Mouse (Mus musculus) hindbrain, embryonic 10.5 days (tissue): Measurements from ENCODE around the gene Trim37. TPM values are rescaled to one million over a fixed set of nuclear protein-coding genes. Genes with fewer than 3 reads are reported as not detected.
A peak's percentile ranks its signal among the peaks of the same experiment; 100 is the strongest.
"Not testable (repeated sequence)": the region's sequence is repeated elsewhere in the genome, so short reads cannot be mapped to it uniquely, and the experiment has no call there.

ENCODE experiments used
- DNase-seq: peaks from one replicate; pipeline ENCODE4 v3.0.0-alpha.2; 2017; ENCODE audit warnings: low spot score
- H3K27ac ChIP-seq: fragments of 300-500 bp; sonication (generic); 2 replicates; pipeline ENCODE4 v1.5.1; 2016; ENCODE audit warnings: mild to moderate bottlenecking, moderate library complexity
- H3K27me3 ChIP-seq: fragments of 300-500 bp; sonication (generic); 2 replicates; pipeline ENCODE4 v1.6.1; 2016; ENCODE audit warnings: mild to moderate bottlenecking; ENCODE audit not compliant: poor library complexity, insufficient read depth, severe bottlenecking
- H3K36me3 ChIP-seq: fragments of 300-500 bp; sonication (generic); 2 replicates; pipeline ENCODE4 v1.6.1; 2016; ENCODE audit warnings: mild to moderate bottlenecking, moderate library complexity
- H3K4me1 ChIP-seq: fragments of 300-500 bp; sonication (generic); replicated peaks from 2 replicates; pipeline ENCODE4 v1.6.1; 2016; ENCODE audit warnings: mild to moderate bottlenecking
- H3K4me3 ChIP-seq: fragments of 300-500 bp; sonication (generic); 2 replicates; pipeline ENCODE4 v1.5.1; 2016; ENCODE audit warnings: mild to moderate bottlenecking, moderate library complexity
- H3K9me3 ChIP-seq: fragments of 300-500 bp; sonication (generic); 2 replicates; pipeline ENCODE4 v1.6.1; 2016; ENCODE audit warnings: mild to moderate bottlenecking, moderate library complexity
- WGBS: fragments of 180-500 bp; shearing (Covaris S2); methylation state at CpG from one replicate; pipeline ENCODE4 v1.1.7; 2016; 5-methylcytosine and 5-hydroxymethylcytosine counted together
- microRNA counts: library from miRNA; unstranded; fragments of <30 nt; microRNA quantifications from one replicate; lab custom pipeline; 2017
- polyA plus RNA-seq: library from polyadenylated mRNA; unstranded; fragments of >200 nt; fragmentation: Nextera tagmentation; extraction: Ambion mirVana; gene quantifications from 2 replicates; pipeline ENCODE4 v1.2.1, GENCODE M21; 2016

Gene Trim37
- polyA plus RNA-seq, 1 experiment from 2014 or later, result 65.5 TPM

- DNase-seq, result no peak
- Histone ChIP-seq H3K4me1 (peaks cover 14% of the 10 kb centered on the region), H3K27me3 (no peaks in the 10 kb centered on the region), H3K9me3 (no peaks in the 10 kb centered on the region), H3K36me3 (no peaks in the 10 kb centered on the region), H3K27ac (no peak overlapping the region), H3K4me3 (no peak overlapping the region)
- WGBS, result 92% methylated on average over 10 of the region's 10 CpGs
These were observed 132.9 kb downstream of the Trim37 start for GRCm38 (mm10) chr11:87259792-87260191.

GRCm38 (mm10) chr11:87261705-87262104 lies 134.8 kb downstream of the Trim37 start:
- H3K4me3 ChIP-seq, H3K27me3 ChIP-seq, DNase-seq, H3K27ac ChIP-seq, H3K36me3 ChIP-seq, H3K9me3 ChIP-seq: not testable (repeated sequence)
- peaks cover 14% of the 10 kb centered on the region for H3K4me1 ChIP-seq
- 78% methylated on average over 4 of the region's 4 CpGs for WGBS

GRCm38 (mm10) chr11:87263946-87264345 lies 137.1 kb downstream of the Trim37 start:
- DNase-seq, result peak; percentile 32
- WGBS, result 23% methylated on average over 7 of the region's 7 CpGs
- Histone ChIP-seq H3K9me3 (no peaks in the 10 kb centered on the region), H3K27me3 (no peaks in the 10 kb centered on the region), H3K4me1 (peaks cover 14% of the 10 kb centered on the region), H3K4me3 (no peak overlapping the region), H3K36me3 (no peaks in the 10 kb centered on the region), H3K27ac (0 out of 2 replicates have a peak overlapping the region, but pooled peaks have one; percentile 18)

GRCm38 (mm10) chr11:87266246-87266645 lies 139.4 kb downstream of the Trim37 start:
- Histone ChIP-seq H3K9me3 (no peaks in the 10 kb centered on the region), H3K27me3 (no peaks in the 10 kb centered on the region), H3K36me3 (no peaks in the 10 kb centered on the region), H3K27ac (no peak overlapping the region), H3K4me1 (peaks cover 19% of the 10 kb centered on the region), H3K4me3 (no peak overlapping the region)
- DNase-seq, result no peak
- WGBS, result 81% methylated on average over 4 of the region's 4 CpGs

GRCm38 (mm10) chr11:87268803-87269202 lies 141.9 kb downstream of the Trim37 start:
- Histone ChIP-seq H3K36me3 (no peaks in the 10 kb centered on the region), H3K27ac (no peak overlapping the region), H3K9me3 (peaks cover 3% of the 10 kb centered on the region; the same call in 1 of the 2 replicates), H3K27me3 (no peaks in the 10 kb centered on the region), H3K4me1 (peaks cover 15% of the 10 kb centered on the region), H3K4me3 (no peak overlapping the region)
- 86% methylated on average over 2 of the region's 2 CpGs for WGBS
- DNase-seq, result no peak

MicroRNAs encoded within 50 kb of the gene (microRNA counts, 519-probe panel; counts per million panel counts)
- microRNA mmu-miR-301a (lab: Ali Mortazavi, UCI), result 5,816 counts per million, percentile 97 among the panel's probes with 10 or more counts

Other genes with a start within 250 kb of the Trim37 start
- 4.2 and 4.3 TPM in 2 replicates for gene Ypel2, start 133.4 kb upstream of the Trim37 start, polyA plus RNA-seq
- 51.2 and 82.4 TPM in 2 replicates for gene Gdpd1, start 53.0 kb upstream of the Trim37 start, polyA plus RNA-seq
- 24.9 and 27.1 TPM in 2 replicates for gene Smg8, start 40.3 kb upstream of the Trim37 start, polyA plus RNA-seq
- gene Prr11, start 18.4 kb upstream of the Trim37 start, polyA plus RNA-seq, result 14.5 and 18.1 TPM in 2 replicates
- 76.9 and 99.9 TPM in 2 replicates for gene Ska2, start 17.8 kb upstream of the Trim37 start, polyA plus RNA-seq
- 5.4 and 9.2 TPM in 2 replicates for gene Ppm1e, start 231.9 kb downstream of the Trim37 start, polyA plus RNA-seq